Mouse (Mus musculus) urinary bladder, postnatal 36 days (tissue): ENCODE data around the gene Cacna2d3.

Source experiments
- DNase-seq, 2 experiments: peaks; one replicate each; pipeline ENCODE4 v3.0.0; 2022; ENCODE audit warnings: low spot score in 2 of 2, mixed read lengths in 1 of 2

The Cacna2d3 gene

GRCm38 (mm10) chr14:29062676-29063075 is 659.0 kb downstream of the Cacna2d3 start:
- DNase-seq: no peak

GRCm38 (mm10) chr14:29061491-29061890 is 660.2 kb downstream of the Cacna2d3 start:
- no peak for DNase-seq

GRCm38 (mm10) chr14:29060679-29061078 is 661.0 kb downstream of the Cacna2d3 start:
- DNase-seq: no peak

- DNase-seq: no peak
Measured at GRCm38 (mm10) chr14:29051951-29052835, 669.5 kb downstream of the Cacna2d3 start.

- no peak for DNase-seq
Measured at GRCm38 (mm10) chr14:29042355-29042754, 679.3 kb downstream of the Cacna2d3 start.

GRCm38 (mm10) chr14:29041498-29041897 is 680.2 kb downstream of the Cacna2d3 start:
- no peak for DNase-seq

- DNase-seq: peak in 1 of 2 experiments; percentile 25
Measured at GRCm38 (mm10) chr14:29040606-29041364, 680.9 kb downstream of the Cacna2d3 start.

- DNase-seq: no peak
Measured at GRCm38 (mm10) chr14:29038246-29038645, 683.4 kb downstream of the Cacna2d3 start.

GRCm38 (mm10) chr14:29031858-29032395 is 689.7 kb downstream of the Cacna2d3 start:
- no peak for DNase-seq

- no peak for DNase-seq
Measured at GRCm38 (mm10) chr14:29030519-29030918, 691.1 kb downstream of the Cacna2d3 start.

GRCm38 (mm10) chr14:29029896-29030420 is 691.7 kb downstream of the Cacna2d3 start:
- DNase-seq: no peak

- DNase-seq: no peak
Measured at GRCm38 (mm10) chr14:29029107-29029469, 692.6 kb downstream of the Cacna2d3 start.

GRCm38 (mm10) chr14:29028391-29029106 is 693.1 kb downstream of the Cacna2d3 start:
- DNase-seq: no peak

- no peak for DNase-seq
Measured at GRCm38 (mm10) chr14:29027276-29027675, 694.4 kb downstream of the Cacna2d3 start.

- no peak for DNase-seq
Measured at GRCm38 (mm10) chr14:29025335-29025734, 696.3 kb downstream of the Cacna2d3 start.

- no peak for DNase-seq
Measured at GRCm38 (mm10) chr14:29023246-29023645, 698.4 kb downstream of the Cacna2d3 start.

- DNase-seq: no peak
Measured at GRCm38 (mm10) chr14:29021295-29021694, 700.4 kb downstream of the Cacna2d3 start.

GRCm38 (mm10) chr14:29018316-29019000 is 703.2 kb downstream of the Cacna2d3 start:
- no peak for DNase-seq

GRCm38 (mm10) chr14:29017883-29018282 is 703.8 kb downstream of the Cacna2d3 start, which contains the start of gene Lrtm1:
TSS of gene Lrtm1 (plus strand) at chr14:29018208.
- DNase-seq: peak in 1 of 2 experiments; percentile 43

GRCm38 (mm10) chr14:29015896-29016295 is 705.8 kb downstream of the Cacna2d3 start:
- no peak for DNase-seq

GRCm38 (mm10) chr14:29014680-29015079 is 707.0 kb downstream of the Cacna2d3 start:
- DNase-seq: no peak
